ENCODE assay signal across 8 mouse cellular contexts in genomic region chr12:21316869-21317265, GRCm38 (mm10). TPM values are rescaled to one million over a fixed set of nuclear protein-coding genes. Genes with fewer than 3 reads are reported as not detected.
DNase-seq lines count a peak whose midpoint lies in the region; ATAC-seq and TF ChIP-seq lines count a peak whose summit lies in the region.

No protein-coding gene starts in this region.

- no peak for TF ChIP-seq CTCF in bone marrow macrophage, adult 2 months (IDR thresholded peaks at IDR 0.05; ENCODE audit: low read depth, low read length)

- ATAC-seq in heart, embryonic 11.5 days (replicated peaks; ENCODE audit: insufficient number of reproducible peaks, low FRiP score, low TSS enrichment) = no peak

- H3K36me3 ChIP-seq in heart, embryonic 11.5 days (ENCODE audit: control insufficient read depth, insufficient read depth, low read length) = peaks cover 7% of the 10 kb centered on the region

- 36% methylated on average over 7 of the region's 7 CpGs for WGBS in heart, embryonic 11.5 days (ENCODE audit: insufficient replicate concordance)

- peak overlapping the region; percentile 79 for H3K4me2 ChIP-seq in heart, embryonic 11.5 days

- H3K4me3 ChIP-seq in bone marrow macrophage, adult 2 months (ENCODE audit: insufficient read depth, low read length) = peak overlapping the region; percentile 91
- H3K4me3 ChIP-seq in heart, embryonic 11.5 days (ENCODE audit: low read depth, low read length) = peak overlapping the region; percentile 81

- TF ChIP-seq POLR2A in bone marrow macrophage, adult 2 months (IDR thresholded peaks at IDR 0.05; ENCODE audit: borderline replicate concordance, low read depth, low read length) = no peak

- H3K27ac ChIP-seq in bone marrow macrophage, adult 2 months (ENCODE audit: insufficient read depth, low read depth, low read length) = peak overlapping the region; percentile 75
- no peak overlapping the region; the same call in 1 of the 2 replicates for H3K27ac ChIP-seq in heart, embryonic 11.5 days (ENCODE audit: low read depth, low read length)

- H3K4me1 ChIP-seq in bone marrow macrophage, adult 2 months (ENCODE audit: control insufficient read depth, insufficient read depth, low read length) = peaks cover 7% of the 10 kb centered on the region
- H3K4me1 ChIP-seq in heart, embryonic 11.5 days (ENCODE audit: control insufficient read depth, insufficient read depth, low read length) = peaks cover 3% of the 10 kb centered on the region; the same call in 1 of the 2 replicates

- peak overlapping the region; percentile 87; the same call in 1 of the 2 replicates for H3K9ac ChIP-seq in heart, embryonic 11.5 days (ENCODE audit: low read depth, low read length)

- no peaks in the 10 kb centered on the region for H3K27me3 ChIP-seq in heart, embryonic 11.5 days (ENCODE audit: control insufficient read depth, insufficient read depth, low read length)

- DNase-seq in kidney, adult 18-20 months = peak; percentile 47
- DNase-seq in kidney, adult 11 months = no peak
- peak; percentile 51 to 78 for DNase-seq in layer of hippocampus, adult 18-20 months (ENCODE audit: low spot score in 2 of 2)
- peak; percentile 40 to 44 for DNase-seq in lung, postnatal 4 days
- DNase-seq in T-cell, adult 2 months (ENCODE audit: low spot score) = no peak
- no peak for DNase-seq in thymus, adult 18-20 months

- H3K9me3 ChIP-seq in heart, embryonic 11.5 days (replicated peaks; ENCODE audit: control insufficient read depth, low read length) = no peaks in the 10 kb centered on the region

RNA-seq across cellular contexts. Expression of gene Iah1, which starts 0.7 kb away (rescaled TPM):
- polyA plus RNA-seq in bone marrow macrophage, adult 2 months (2012; ENCODE audit: insufficient read depth, insufficient read length, missing spikeins) = 44.9 and 49.5 TPM in 2 replicates
- 42.9 and 50.2 TPM in 2 replicates for polyA plus RNA-seq in heart, embryonic 11.5 days (2014; fragmentation: Nextera tagmentation; extraction: Ambion mirVana)
- 10 to 100 TPM; 15.5 to 16.7 TPM for total RNA-seq in layer of hippocampus, adult 18-20 months (2021)

RNA-seq across cellular contexts. Expression of gene Itgb1bp1, which starts 30.8 kb away (rescaled TPM):
- 39.4 and 46.2 TPM in 2 replicates for polyA plus RNA-seq in bone marrow macrophage, adult 2 months (2012; ENCODE audit: insufficient read depth, insufficient read length, missing spikeins)
- polyA plus RNA-seq in heart, embryonic 11.5 days (2014; fragmentation: Nextera tagmentation; extraction: Ambion mirVana) = 36.6 and 41.6 TPM in 2 replicates
- total RNA-seq in layer of hippocampus, adult 18-20 months (2021) = 10 to 100 TPM; 40.7 to 43.4 TPM

RNA-seq across cellular contexts. Expression of gene Cpsf3, which starts 31.7 kb away (rescaled TPM):
- polyA plus RNA-seq in bone marrow macrophage, adult 2 months (2012; ENCODE audit: insufficient read depth, insufficient read length, missing spikeins) = 70.0 and 77.2 TPM in 2 replicates
- 80.7 and 88.5 TPM in 2 replicates for polyA plus RNA-seq in heart, embryonic 11.5 days (2014; fragmentation: Nextera tagmentation; extraction: Ambion mirVana)
- 10 to 100 TPM; 46.9 to 47.1 TPM for total RNA-seq in layer of hippocampus, adult 18-20 months (2021)

RNA-seq across cellular contexts. Expression of gene Adam17, which starts 56.6 kb away (rescaled TPM):
- polyA plus RNA-seq in bone marrow macrophage, adult 2 months (2012; ENCODE audit: insufficient read depth, insufficient read length, missing spikeins) = 225 and 233 TPM in 2 replicates
- 28.7 and 36.0 TPM in 2 replicates for polyA plus RNA-seq in heart, embryonic 11.5 days (2014; fragmentation: Nextera tagmentation; extraction: Ambion mirVana)
- total RNA-seq in layer of hippocampus, adult 18-20 months (2021) = 10 to 100 TPM; 13.6 to 14.3 TPM

Comparison
In these comparisons a context has a peak if more than half of its experiments do, and no peak if none do; other contexts are left out.
1. DNase-seq: peak in kidney, adult 18-20 months (single experiment), layer of hippocampus, adult 18-20 months (2 of 2) and lung, postnatal 4 days (2 of 2); none in kidney, adult 11 months (single experiment), T-cell, adult 2 months (single experiment) and thymus, adult 18-20 months (0 of 2).